Mouse (Mus musculus) adipocyte (in vitro differentiated cells): ENCODE measurements around the gene Papolb.

Experiments
- DNase-seq: peaks from one replicate; pipeline ENCODE4 v3.0.0-alpha.2; 2016; ENCODE audit warnings: low spot score

Gene Papolb

GRCm38 (mm10) chr5:142520360-142520759 is 9.5 kb downstream of the Papolb start:
- DNase-seq, result no peak

GRCm38 (mm10) chr5:142518973-142519372 is 10.9 kb downstream of the Papolb start:
- no peak for DNase-seq

DNA sequence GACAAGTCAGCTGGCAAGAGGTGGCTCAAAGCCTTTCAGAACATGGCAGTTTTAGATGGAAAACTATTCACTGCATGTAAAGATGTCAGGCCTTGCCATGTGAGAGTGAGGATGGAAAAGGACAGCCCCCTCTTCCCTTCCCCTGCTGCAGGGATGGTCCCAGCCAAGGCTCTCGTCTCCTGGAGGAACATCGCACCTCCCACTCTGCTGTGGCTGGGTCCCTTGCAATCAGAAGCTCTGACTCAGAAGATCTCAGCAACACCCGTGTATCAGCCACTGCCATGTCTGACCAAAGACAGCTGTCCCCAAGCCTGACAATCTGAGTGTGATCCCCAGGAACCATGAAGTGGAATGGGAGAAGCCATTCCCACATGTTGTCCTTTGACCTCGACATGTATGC is 17.8 kb downstream of the Papolb start:
- no peak for DNase-seq

DNA sequence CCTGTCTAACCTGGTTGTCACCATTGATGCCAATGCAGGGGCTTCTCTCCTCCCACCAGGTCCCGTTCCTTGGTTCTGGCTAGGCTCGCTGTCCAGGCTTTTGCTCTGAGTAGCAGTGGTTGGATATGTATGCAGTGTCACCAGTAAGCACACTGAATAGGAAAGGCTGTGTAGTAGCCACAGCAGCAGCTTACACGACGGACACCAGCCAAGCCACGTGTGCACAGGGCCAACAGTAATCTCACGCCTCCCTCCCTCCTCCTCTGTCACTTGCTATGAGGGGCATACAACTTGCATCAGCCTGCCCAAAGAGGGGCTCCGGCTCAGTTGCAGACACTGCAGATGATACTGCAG is 19.8 kb downstream of the Papolb start:
- no peak for DNase-seq

DNA sequence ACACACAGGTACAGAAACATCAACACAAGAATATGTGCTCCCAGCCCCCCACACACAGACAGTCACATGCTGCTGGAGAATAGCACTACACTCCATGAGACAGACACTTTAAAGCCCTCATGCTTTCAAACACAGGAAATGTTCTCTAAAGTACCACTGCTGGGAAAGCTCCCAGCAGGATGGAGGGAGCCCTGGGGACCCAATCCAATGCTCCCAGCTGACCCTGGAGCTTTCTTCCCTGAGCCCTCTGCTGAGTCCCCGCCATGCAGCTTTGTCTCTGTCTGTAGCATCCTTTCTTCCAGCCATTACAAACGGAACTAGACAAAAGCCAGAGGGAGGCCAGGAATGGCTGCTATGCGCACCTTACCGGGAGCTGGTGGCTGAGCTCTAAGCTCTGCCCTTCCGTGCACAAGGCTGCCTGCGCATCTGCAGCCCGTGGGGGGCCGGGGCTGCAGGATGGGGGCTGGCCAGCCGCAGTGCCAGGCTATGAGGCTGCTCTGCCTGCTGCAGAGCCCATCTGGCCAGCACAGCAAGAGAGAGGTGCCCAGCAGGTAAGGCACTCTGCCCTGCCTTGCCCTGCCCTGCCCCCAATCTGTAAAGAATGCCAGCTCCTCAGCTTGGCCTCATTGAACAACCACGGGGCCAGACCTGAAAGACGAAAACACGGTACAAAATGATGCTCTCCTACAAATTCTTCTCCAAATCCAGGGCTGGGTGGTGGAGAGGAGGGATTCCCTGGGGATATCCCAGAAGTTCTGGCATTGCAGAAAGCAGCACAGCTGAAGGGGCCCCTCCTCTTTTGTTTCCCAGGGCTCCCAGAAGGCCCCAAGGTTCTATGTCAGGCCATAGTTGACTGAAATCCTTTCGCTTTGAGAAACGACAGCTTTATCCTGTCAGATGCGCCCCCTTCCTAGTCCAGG is 20.5 kb downstream of the Papolb start:
- no peak for DNase-seq

DNA sequence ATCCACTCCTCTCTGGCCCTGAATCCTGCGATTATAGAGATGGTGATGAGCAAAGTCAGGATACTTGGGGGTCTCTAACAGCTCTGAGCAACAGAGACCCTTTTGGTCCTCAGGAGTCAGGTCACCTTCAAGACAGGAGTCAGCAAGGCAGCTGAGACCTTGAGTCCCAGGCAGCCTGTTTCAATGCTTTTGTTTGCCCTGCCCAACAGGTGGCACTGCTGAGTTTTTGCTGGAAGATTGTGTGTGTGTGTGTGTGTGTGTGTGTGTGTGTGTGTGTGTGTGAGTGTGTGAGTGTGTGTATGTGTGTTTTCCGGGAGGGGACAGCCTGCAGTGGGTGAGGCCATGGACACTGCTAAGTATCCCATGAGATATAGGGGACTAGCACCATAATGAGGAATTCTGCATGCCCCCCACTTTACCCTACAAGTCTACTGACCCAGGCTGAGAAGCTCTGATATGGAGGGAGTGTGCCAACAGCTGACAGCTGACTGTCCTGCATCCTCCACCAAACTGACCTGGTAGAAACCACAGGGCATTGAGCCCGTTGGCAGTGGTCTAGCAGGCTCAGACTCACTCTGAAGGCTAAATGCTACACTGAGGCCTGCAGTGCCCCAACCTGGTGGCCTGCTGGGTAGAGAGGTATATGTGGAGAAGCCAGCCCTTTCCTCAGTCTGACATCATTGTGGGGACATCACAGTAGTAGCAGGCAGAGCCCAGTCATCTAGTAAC is 24.0 kb downstream of the Papolb start:
- peak; percentile 69 for DNase-seq

- DNase-seq, result no peak
Observed at GRCm38 (mm10) chr5:142504175-142504574, 25.7 kb downstream of the Papolb start.

DNA sequence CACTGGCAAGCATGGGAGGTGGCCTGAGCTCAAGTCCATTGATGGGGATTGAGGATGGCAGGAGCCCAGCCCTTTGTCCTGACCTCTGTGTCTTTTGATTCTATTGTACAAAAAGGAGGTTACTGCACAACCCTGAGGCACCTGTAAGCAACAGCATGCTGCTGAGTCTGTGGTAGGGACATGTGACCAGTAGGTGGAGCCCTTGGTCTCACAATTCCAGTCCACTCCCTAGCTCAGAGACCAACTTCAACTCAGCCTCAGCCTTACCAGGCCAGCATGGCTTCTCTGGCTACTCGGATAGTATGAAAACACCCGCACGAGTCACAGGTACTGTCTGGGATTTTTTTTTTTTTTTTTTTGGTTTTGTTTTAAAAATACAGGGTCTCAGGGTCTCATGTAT is 27.5 kb downstream of the Papolb start:
- DNase-seq, result peak; percentile 92

- no peak for DNase-seq
Observed at GRCm38 (mm10) chr5:142500918-142501317, 29.0 kb downstream of the Papolb start.

- no peak for DNase-seq
Observed at GRCm38 (mm10) chr5:142498964-142499363, 30.9 kb downstream of the Papolb start.

- DNase-seq, result no peak
Observed at GRCm38 (mm10) chr5:142495321-142496096, 34.4 kb downstream of the Papolb start.

GRCm38 (mm10) chr5:142493307-142493706 is 36.6 kb downstream of the Papolb start:
- no peak for DNase-seq

DNA sequence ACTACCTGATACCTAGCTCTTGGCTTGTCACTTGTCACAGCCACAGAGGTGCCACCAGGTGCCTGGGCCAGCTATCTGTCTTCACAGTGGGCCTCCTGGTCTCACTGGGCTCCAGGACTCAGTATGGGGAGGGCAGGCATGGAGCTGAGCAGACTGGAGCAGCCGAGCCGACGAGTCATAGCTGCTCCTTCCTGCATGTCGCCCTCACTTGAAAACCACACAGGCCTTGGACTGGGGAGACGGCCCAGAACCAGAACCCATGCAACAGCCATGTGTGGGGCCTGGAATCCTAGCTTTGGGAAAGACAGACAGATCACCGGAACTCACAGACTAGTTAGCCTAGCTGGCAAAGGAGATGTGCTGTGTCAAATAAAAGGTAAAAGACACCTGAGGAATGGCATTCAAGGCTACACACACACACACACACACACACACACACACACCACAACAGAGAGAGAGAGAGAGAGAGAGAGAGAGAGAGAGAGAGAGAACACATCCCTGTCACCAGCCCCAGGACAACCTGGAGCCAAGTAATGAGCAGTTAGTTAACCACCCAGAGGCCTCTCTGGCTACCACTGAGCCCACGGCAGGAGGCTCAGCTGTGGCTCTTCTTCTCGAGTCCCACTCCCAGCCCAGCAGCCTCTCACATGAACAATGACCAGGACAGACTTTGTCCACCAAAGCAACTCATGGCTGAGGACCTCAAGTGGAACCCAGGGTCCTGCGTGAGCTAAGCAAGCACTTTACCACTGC is 39.7 kb downstream of the Papolb start:
- DNase-seq, result no peak

DNA sequence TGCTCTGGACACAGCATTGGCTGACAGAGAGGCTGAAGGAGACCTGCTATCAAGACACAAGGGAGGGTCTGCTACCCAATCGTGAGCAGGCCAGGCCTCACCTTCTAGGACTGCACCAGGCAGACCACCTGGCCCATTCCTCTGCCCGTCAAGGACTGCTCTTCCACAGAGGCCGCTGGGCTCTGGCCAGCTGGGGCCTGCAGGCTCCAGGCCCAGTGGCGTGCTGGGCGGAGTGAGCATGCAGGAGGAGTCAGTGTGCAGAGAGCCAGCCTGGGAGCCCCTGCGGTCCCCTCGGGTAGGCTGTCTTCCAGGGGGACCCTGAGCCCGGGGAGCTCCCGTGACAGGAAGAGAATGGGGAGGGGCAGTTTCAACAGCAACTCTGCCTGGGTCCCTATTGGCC is 43.2 kb downstream of the Papolb start:
- DNase-seq, result no peak

- no peak for DNase-seq
Observed at GRCm38 (mm10) chr5:142483581-142483980, 46.3 kb downstream of the Papolb start.

- peak; percentile 78 for DNase-seq
Observed at GRCm38 (mm10) chr5:142482512-142482911, 47.4 kb downstream of the Papolb start.

GRCm38 (mm10) chr5:142478829-142479435 is 50.9 kb downstream of the Papolb start:
- peak; percentile 94 for DNase-seq

GRCm38 (mm10) chr5:142477866-142478615 is 51.8 kb downstream of the Papolb start:
- DNase-seq, result no peak

GRCm38 (mm10) chr5:142477346-142477745 is 52.5 kb downstream of the Papolb start:
- no peak for DNase-seq
